Mouse (Mus musculus): ENCODE measurements around the gene Cdca5. TPM values are rescaled to one million over a fixed set of nuclear protein-coding genes. Genes with fewer than 3 reads are reported as not detected.

Cdca5 gene
- polyA plus RNA-seq, 1 experiment from 2014 or later, result 34.2 TPM

GRCm38 (mm10) chr19:6047899-6048166 lies 37.0 kb upstream of the Cdca5 start:
- Histone ChIP-seq H3K36me3 (peaks cover 51% of the 10 kb centered on the region), H3K9me3 (replicated peaks) (no peaks in the 10 kb centered on the region), H3K27ac (peak overlapping the region; percentile 96), H3K9ac (peak overlapping the region; percentile 93), H3K27me3 (no peaks in the 10 kb centered on the region), H3K4me1 (replicated peaks) (peaks cover 40% of the 10 kb centered on the region), H3K4me3 (replicated peaks) (peak overlapping the region; percentile 89), H3K4me2 (peak overlapping the region; percentile 97)
- ATAC-seq (ENCODE audit: low read depth) (no peak), DNase-seq (no peak)
- WGBS (ENCODE audit: insufficient replicate concordance), result 75% methylated on average over 8 of the region's 8 CpGs

DNA sequence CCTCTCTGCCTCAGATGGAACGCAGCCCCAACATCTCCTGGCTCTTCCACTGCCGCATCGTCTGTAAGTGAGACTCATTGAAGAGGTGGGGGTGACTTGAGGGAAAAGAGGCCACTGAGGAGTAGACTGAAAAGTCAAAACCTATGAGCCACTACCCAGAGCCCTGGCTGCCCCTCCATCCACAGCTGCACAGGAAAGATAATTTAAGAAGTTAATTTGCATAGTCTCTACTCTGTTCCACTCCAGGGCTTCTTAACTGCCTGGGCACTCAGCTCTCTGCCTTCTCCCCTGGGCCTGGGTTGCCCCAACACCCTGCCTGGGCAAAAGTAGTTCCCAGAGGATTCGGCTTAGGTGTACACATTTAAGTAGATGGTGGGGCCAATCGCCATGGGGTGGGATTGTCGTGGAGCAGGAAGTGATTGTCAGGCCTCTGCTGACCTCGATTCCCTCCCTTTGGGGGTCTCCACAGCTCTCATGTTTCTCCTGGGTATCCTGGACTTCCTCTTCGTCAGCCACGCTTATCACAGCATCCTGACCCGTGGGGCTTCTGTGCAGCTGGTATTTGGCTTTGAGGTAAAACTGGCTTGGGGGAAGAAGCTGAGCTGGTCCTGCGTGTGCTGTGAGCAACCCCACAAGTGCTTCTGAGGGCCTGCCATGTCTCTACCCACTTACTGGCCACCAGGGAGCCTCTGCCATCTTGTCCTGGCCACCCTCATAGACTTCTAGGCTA lies 35.9 kb upstream of the Cdca5 start:
- peak overlapping the region; percentile 93 for H3K9ac ChIP-seq
- peaks cover 50% of the 10 kb centered on the region for H3K4me1 ChIP-seq (replicated peaks)
- H3K9me3 ChIP-seq (replicated peaks), result no peaks in the 10 kb centered on the region
- no peak for ATAC-seq (ENCODE audit: low read depth)
- peak overlapping the region; percentile 96 for H3K27ac ChIP-seq
- H3K4me2 ChIP-seq, result peak overlapping the region; percentile 97
- H3K36me3 ChIP-seq, result peaks cover 61% of the 10 kb centered on the region
- no peak for DNase-seq
- H3K4me3 ChIP-seq (replicated peaks), result peak overlapping the region; percentile 89
- 47% methylated on average over 11 of the region's 11 CpGs for WGBS (ENCODE audit: insufficient replicate concordance)
- H3K27me3 ChIP-seq, result no peaks in the 10 kb centered on the region

DNA sequence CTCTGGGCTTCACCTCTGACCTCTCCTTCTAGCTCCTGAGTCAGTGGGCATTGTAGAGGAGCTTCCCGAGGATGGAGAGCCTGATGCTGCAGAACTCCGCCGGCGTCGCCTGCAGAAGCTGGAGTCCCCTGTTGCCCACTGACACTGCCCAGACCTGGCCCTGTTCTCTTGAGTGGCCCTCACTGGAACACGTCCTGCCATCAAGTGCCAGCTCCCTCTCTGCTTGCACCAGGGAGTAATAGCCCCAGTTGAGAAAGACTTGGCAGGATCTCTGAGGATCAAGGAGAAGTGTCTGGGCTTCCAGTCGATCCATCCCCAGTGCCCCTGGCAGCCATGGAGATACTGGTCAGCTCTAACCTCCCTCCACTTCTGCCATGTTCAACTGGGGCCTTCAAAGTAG lies 32.3 kb upstream of the Cdca5 start:
- peak overlapping the region; percentile 6; the same call in 1 of the 2 replicates for H3K9ac ChIP-seq
- H3K4me1 ChIP-seq (replicated peaks), result peaks cover 57% of the 10 kb centered on the region
- no peak for DNase-seq
- WGBS (ENCODE audit: insufficient replicate concordance), result 87% methylated on average over 7 of the region's 7 CpGs
- H3K27ac ChIP-seq, result peak overlapping the region; percentile 39; the same call in 1 of the 2 replicates
- no peak overlapping the region for H3K4me3 ChIP-seq (replicated peaks)
- ATAC-seq (ENCODE audit: low read depth), result no peak
- H3K9me3 ChIP-seq (replicated peaks), result no peaks in the 10 kb centered on the region
- no peaks in the 10 kb centered on the region for H3K27me3 ChIP-seq
- no peak overlapping the region for H3K4me2 ChIP-seq
- peaks cover 85% of the 10 kb centered on the region for H3K36me3 ChIP-seq

GRCm38 (mm10) chr19:6054296-6054695 lies 30.5 kb upstream of the Cdca5 start:
- Histone ChIP-seq H3K4me1 (replicated peaks) (peaks cover 48% of the 10 kb centered on the region), H3K4me3 (replicated peaks) (no peak overlapping the region), H3K27ac (0 out of 2 replicates have a peak overlapping the region, but pooled peaks have one; percentile 6), H3K9me3 (replicated peaks) (no peaks in the 10 kb centered on the region), H3K9ac (no peak overlapping the region), H3K27me3 (no peaks in the 10 kb centered on the region), H3K4me2 (no peak overlapping the region), H3K36me3 (peaks cover 79% of the 10 kb centered on the region)
- 78% methylated on average over 5 of the region's 5 CpGs for WGBS (ENCODE audit: insufficient replicate concordance)
- ATAC-seq (ENCODE audit: low read depth) (no peak), DNase-seq (no peak)

DNA sequence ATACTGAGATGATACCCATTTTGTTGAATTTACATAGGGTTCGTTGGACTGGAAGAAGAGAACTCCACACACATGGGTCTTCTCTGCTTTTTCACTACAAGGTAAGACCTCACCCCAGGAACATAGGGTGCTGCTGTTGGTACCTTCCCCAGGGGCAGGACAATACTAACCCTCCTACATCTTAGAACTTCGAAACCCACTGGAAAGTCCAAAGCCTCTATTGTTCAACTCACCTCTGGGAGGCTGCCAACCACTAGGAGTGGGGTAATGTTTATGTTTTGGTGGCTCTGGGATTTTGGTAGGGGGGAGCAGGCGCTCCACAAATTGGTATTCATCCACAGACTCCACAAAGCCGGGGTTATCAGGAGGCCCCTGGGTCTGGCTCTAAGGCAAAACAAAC lies 28.1 kb upstream of the Cdca5 start:
- WGBS (ENCODE audit: insufficient replicate concordance), result 39% methylated on average over 4 of the region's 4 CpGs
- DNase-seq (no peak), ATAC-seq (ENCODE audit: low read depth) (no peak)
- Histone ChIP-seq H3K4me2 (peak overlapping the region; percentile 95), H3K4me1 (replicated peaks) (peaks cover 60% of the 10 kb centered on the region), H3K4me3 (replicated peaks) (peak overlapping the region; percentile 89), H3K27ac (peak overlapping the region; percentile 72), H3K36me3 (peaks cover 65% of the 10 kb centered on the region), H3K9ac (peak overlapping the region; percentile 81), H3K27me3 (no peaks in the 10 kb centered on the region), H3K9me3 (replicated peaks) (no peaks in the 10 kb centered on the region)

DNA sequence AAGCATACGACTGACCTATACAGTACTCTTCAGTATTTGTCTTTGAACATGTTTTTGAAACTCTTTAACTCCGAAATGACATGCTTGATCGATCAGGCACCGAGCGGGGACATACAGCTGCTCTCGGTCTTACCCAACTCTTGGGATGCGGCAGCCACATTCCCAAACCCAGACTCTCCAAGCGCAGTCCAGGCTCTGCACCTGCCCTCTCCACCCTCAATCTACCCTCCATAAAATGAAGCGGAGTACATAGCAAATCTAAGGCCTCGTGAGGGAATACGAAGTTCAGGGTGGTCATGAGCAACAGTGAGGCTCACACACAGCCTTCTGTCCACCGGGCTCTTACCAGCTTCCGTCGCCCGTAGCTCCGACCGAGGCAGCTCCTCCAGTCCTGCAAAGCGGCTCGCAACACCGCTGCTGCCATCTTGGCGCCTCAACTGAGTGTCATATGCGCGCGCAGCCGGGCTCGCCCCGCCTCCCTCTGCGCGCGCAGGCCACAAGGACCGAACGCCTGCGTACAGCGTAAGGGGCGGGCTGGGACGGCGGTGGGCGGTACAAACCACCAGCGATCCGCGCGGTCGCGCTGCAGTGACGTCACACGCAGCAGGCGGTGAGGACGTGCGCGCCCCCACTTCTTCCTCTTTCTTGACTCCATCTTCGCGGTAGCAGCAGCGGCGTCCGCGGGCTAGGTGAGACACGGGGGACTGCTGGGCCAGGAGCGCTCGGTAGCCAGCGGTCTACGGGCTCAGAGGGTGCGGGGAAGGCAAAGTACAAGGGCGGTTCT lies 27.3 kb upstream of the Cdca5 start, which contains the start of the genes Mrpl49 and Fau:
TSS of gene Mrpl49 (minus strand) at position 473 of the 784 bp plus-strand sequence.
TSS of gene Fau (plus strand) at position 532 of the 784 bp plus-strand sequence.
- H3K4me1 ChIP-seq (replicated peaks), result peaks cover 68% of the 10 kb centered on the region
- under 1% methylated on average over 63 of the region's 63 CpGs for WGBS (ENCODE audit: insufficient replicate concordance)

GRCm38 (mm10) chr19:6058513-6058912 lies 26.3 kb upstream of the Cdca5 start:
- H3K27ac ChIP-seq, result peak overlapping the region; percentile 85
- peaks cover 70% of the 10 kb centered on the region for H3K4me1 ChIP-seq (replicated peaks)
- H3K36me3 ChIP-seq, result peaks cover 47% of the 10 kb centered on the region
- H3K9ac ChIP-seq, result peak overlapping the region; percentile 95
- H3K9me3 ChIP-seq (replicated peaks), result no peaks in the 10 kb centered on the region
- DNase-seq (no peak), ATAC-seq (ENCODE audit: low read depth) (no peak)
- 13% methylated on average over 5 of the region's 5 CpGs for WGBS (ENCODE audit: insufficient replicate concordance)
- peak overlapping the region; percentile 89 for H3K4me3 ChIP-seq (replicated peaks)
- peak overlapping the region; percentile 85 for H3K4me2 ChIP-seq
- H3K27me3 ChIP-seq, result no peaks in the 10 kb centered on the region

More for the DNA sequence above, 27.3 kb upstream of the Cdca5 start, which contains the start of the genes Mrpl49 and Fau:
- peak within 1 kb of the TSS; percentile 89 for H3K4me3 ChIP-seq (replicated peaks)
- H3K9ac ChIP-seq, result peak within 1 kb of the TSS; percentile 95
- DNase-seq (peak; percentile 97), ATAC-seq (ENCODE audit: low read depth) (peak; percentile 79)
- peak within 1 kb of the TSS; percentile 85 for H3K27ac ChIP-seq
- H3K27me3 ChIP-seq, result no peaks in the 10 kb centered on the region
- H3K9me3 ChIP-seq (replicated peaks), result no peaks in the 10 kb centered on the region
- H3K4me2 ChIP-seq, result peak within 1 kb of the TSS; percentile 95
- peaks cover 57% of the 10 kb centered on the region for H3K36me3 ChIP-seq

DNA sequence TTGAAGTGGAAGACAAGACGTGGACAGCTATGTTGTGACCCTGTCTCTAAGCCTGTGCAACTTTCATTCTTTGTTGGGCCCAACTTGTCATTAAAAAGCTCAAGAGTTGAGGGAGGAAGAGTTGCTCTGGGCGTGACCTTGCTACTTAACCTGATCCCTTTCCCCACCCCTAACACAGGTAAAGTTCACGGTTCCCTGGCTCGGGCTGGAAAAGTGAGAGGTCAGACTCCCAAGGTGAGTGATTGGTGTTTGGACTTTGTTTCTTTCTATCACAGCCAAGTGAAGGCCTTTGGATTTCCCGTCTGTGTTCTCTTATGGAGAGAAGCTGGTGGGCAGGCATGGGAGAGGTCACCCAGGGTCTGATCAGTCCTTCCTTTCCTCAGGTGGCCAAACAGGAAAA lies 25.8 kb upstream of the Cdca5 start:
- Histone ChIP-seq H3K27me3 (no peaks in the 10 kb centered on the region), H3K4me2 (peak overlapping the region; percentile 85), H3K36me3 (peaks cover 43% of the 10 kb centered on the region), H3K9ac (peak overlapping the region; percentile 95), H3K9me3 (replicated peaks) (no peaks in the 10 kb centered on the region), H3K4me1 (replicated peaks) (peaks cover 70% of the 10 kb centered on the region), H3K4me3 (replicated peaks) (peak overlapping the region; percentile 89), H3K27ac (peak overlapping the region; percentile 85)
- no peak for DNase-seq
- ATAC-seq (ENCODE audit: low read depth), result no peak
- 59% methylated on average over 5 of the region's 5 CpGs for WGBS (ENCODE audit: insufficient replicate concordance)

DNA sequence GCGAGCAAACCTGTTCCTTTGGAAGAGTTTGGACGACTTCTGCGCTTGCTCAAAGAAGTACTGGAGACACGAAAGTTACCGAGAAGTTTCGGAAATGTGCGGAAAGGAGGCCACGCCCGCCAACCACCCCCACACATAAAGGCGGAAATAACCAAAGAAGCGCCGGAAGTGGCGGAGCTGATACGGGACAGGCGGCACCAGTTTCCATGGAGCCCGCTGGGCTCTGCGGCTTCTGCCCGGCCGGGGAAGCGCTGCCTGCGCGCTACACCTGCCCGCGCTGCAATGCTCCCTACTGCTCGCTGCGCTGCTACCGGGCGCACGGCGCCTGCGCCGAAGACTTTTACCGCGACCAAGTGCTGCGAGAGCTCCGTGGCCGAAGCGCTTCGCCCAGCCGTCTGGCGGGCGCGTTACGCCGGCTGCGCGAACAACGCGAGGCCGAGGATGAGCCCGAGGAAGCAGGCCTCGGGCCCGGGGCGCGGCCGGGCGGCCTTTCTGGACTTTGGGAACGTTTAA lies 23.7 kb upstream of the Cdca5 start, which contains the start of gene Znhit2:
TSS of gene Znhit2 (plus strand) at position 172 of the 513 bp plus-strand sequence.
- Histone ChIP-seq H3K9ac (peak within 1 kb of the TSS; percentile 93), H3K4me2 (peak within 1 kb of the TSS; percentile 100), H3K36me3 (peaks cover 22% of the 10 kb centered on the region), H3K9me3 (replicated peaks) (no peaks in the 10 kb centered on the region), H3K4me1 (replicated peaks) (peaks cover 60% of the 10 kb centered on the region), H3K27me3 (no peaks in the 10 kb centered on the region), H3K4me3 (replicated peaks) (peak within 1 kb of the TSS; percentile 81), H3K27ac (peak within 1 kb of the TSS; percentile 96)
- peak; percentile 87 for DNase-seq
- ATAC-seq (ENCODE audit: low read depth), result peak; percentile 74
- WGBS (ENCODE audit: insufficient replicate concordance), result under 1% methylated on average over 58 of the region's 58 CpGs

GRCm38 (mm10) chr19:6061641-6062302 lies 23.0 kb upstream of the Cdca5 start:
- Histone ChIP-seq H3K4me2 (peak overlapping the region; percentile 100), H3K36me3 (peaks cover 19% of the 10 kb centered on the region), H3K4me3 (replicated peaks) (peak overlapping the region; percentile 81), H3K4me1 (replicated peaks) (peaks cover 60% of the 10 kb centered on the region), H3K9me3 (replicated peaks) (no peaks in the 10 kb centered on the region), H3K27me3 (no peaks in the 10 kb centered on the region), H3K9ac (peak overlapping the region; percentile 93), H3K27ac (peak overlapping the region; percentile 96)
- ATAC-seq (ENCODE audit: low read depth), result peak; percentile 16
- peak; percentile 38 for DNase-seq
- WGBS (ENCODE audit: insufficient replicate concordance), result 1% methylated on average over 44 of the region's 44 CpGs

DNA sequence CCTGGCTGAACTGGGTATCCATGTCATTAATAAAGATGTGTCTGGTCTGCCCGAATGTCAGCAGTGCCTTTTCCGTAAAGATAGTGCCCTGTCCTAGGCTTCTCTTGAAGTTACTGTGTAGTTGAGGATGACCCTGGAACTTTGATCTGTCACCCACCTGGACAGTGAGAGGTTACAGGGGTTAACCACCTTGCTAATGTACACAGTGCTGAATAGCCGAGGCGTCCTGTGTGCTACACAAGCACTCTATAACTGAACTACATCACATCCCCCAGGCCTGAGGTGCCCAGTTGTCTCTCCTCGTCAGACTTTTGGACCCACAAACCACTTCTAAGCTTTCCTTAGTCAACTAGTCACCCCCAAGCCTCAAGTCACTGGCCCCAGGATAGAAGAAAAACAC lies 22.4 kb upstream of the Cdca5 start:
- Histone ChIP-seq H3K9ac (peak overlapping the region; percentile 93), H3K4me1 (replicated peaks) (peaks cover 63% of the 10 kb centered on the region), H3K27me3 (no peaks in the 10 kb centered on the region), H3K4me3 (replicated peaks) (peak overlapping the region; percentile 81), H3K36me3 (peaks cover 19% of the 10 kb centered on the region), H3K9me3 (replicated peaks) (no peaks in the 10 kb centered on the region), H3K27ac (peak overlapping the region; percentile 96), H3K4me2 (peak overlapping the region; percentile 100)
- WGBS (ENCODE audit: insufficient replicate concordance), result 47% methylated on average over 5 of the region's 5 CpGs
- ATAC-seq (ENCODE audit: low read depth) (no peak), DNase-seq (no peak)
